Mouse (Mus musculus) adrenal gland, adult 2 months (tissue): ENCODE measurements around the gene Gm10392. TPM values are rescaled to one million over a fixed set of nuclear protein-coding genes. Genes with fewer than 3 reads are reported as not detected.

Source experiments
- DNase-seq: peaks from one replicate; pipeline ENCODE4 v3.0.0; 2021
- polyA plus RNA-seq: library from polyadenylated mRNA; depleted of rRNA; stranded (reverse); fragments of >200 nt; gene quantifications from 2 replicates; pipeline ENCODE4 v1.2.3, GENCODE M21; 2012
- total RNA-seq, 2 experiments: library from RNA; stranded (reverse); gene quantifications; 2 replicates each; pipeline ENCODE4 v1.2.3; 2021

The Gm10392 gene
- total and polyA plus RNA-seq, 3 experiments = not detected

- DNase-seq = peak; percentile 89
Measured at GRCm38 (mm10) chr11:77508068-77509021, 10.7 kb downstream of the Gm10392 start.

- no peak for DNase-seq
Measured at GRCm38 (mm10) chr11:77507426-77507825, 11.6 kb downstream of the Gm10392 start.

GRCm38 (mm10) chr11:77506941-77507340 is 12.1 kb downstream of the Gm10392 start:
- no peak for DNase-seq

- no peak for DNase-seq
Measured at GRCm38 (mm10) chr11:77506273-77506672, 12.7 kb downstream of the Gm10392 start.

GRCm38 (mm10) chr11:77505291-77505980 is 13.6 kb downstream of the Gm10392 start:
- DNase-seq = no peak

GRCm38 (mm10) chr11:77504377-77504776 is 14.6 kb downstream of the Gm10392 start:
- DNase-seq = no peak

- DNase-seq = no peak
Measured at GRCm38 (mm10) chr11:77503511-77503910, 15.5 kb downstream of the Gm10392 start.

- no peak for DNase-seq
Measured at GRCm38 (mm10) chr11:77502481-77502880, 16.5 kb downstream of the Gm10392 start.

- no peak for DNase-seq
Measured at GRCm38 (mm10) chr11:77501971-77502370, 17.0 kb downstream of the Gm10392 start.

- peak; percentile 76 for DNase-seq
Measured at GRCm38 (mm10) chr11:77501392-77501791, 17.6 kb downstream of the Gm10392 start.

- no peak for DNase-seq
Measured at GRCm38 (mm10) chr11:77500361-77501325, 18.4 kb downstream of the Gm10392 start.

GRCm38 (mm10) chr11:77499354-77499753 is 19.6 kb downstream of the Gm10392 start:
- no peak for DNase-seq

- no peak for DNase-seq
Measured at GRCm38 (mm10) chr11:77498261-77499139, 20.5 kb downstream of the Gm10392 start.

- DNase-seq = no peak
Measured at GRCm38 (mm10) chr11:77497851-77498250, 21.1 kb downstream of the Gm10392 start.

- DNase-seq = peak; percentile 79
Measured at GRCm38 (mm10) chr11:77497341-77497756, 21.6 kb downstream of the Gm10392 start.

- no peak for DNase-seq
Measured at GRCm38 (mm10) chr11:77495507-77495906, 23.5 kb downstream of the Gm10392 start.

- DNase-seq = no peak
Measured at GRCm38 (mm10) chr11:77494782-77495181, 24.2 kb downstream of the Gm10392 start.

- no peak for DNase-seq
Measured at GRCm38 (mm10) chr11:77494344-77494676, 24.7 kb downstream of the Gm10392 start.

- peak; percentile 74 for DNase-seq
Measured at GRCm38 (mm10) chr11:77493512-77494343, 25.3 kb downstream of the Gm10392 start, which contains the start of gene Git1. Gene Git1, plus strand, starts transcription at chr11:77493562.

GRCm38 (mm10) chr11:77492911-77493332 is 26.1 kb downstream of the Gm10392 start:
- DNase-seq = peak; percentile 97
